Mouse (Mus musculus): ENCODE data around the gene Padi1.

Gene Padi1

GRCm38 (mm10) chr4:140776623-140777022 is 69.0 kb downstream of the Padi1 start:
- no peak for DNase-seq

DNA sequence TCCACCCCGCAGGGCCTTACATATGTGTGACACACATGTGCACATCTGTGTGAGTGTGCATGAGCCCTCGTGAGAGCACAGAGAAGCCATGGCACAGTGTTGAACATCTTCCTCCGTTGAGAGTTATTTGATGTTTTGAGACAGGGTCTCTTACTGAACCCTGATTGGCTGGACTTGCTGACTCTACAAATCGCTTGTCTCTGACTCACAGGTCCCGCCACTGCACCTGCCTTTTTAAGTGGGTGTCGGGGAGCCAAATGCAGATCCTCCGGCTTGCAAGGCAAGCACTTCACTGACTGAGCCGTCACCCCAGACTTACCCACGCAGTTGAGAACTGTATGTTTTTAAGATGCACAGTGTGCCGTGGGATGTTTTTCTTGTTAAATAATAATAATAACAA is 69.7 kb downstream of the Padi1 start:
- DNase-seq = no peak

- DNase-seq = no peak
These were observed 70.7 kb downstream of the Padi1 start for GRCm38 (mm10) chr4:140774893-140775292.

DNA sequence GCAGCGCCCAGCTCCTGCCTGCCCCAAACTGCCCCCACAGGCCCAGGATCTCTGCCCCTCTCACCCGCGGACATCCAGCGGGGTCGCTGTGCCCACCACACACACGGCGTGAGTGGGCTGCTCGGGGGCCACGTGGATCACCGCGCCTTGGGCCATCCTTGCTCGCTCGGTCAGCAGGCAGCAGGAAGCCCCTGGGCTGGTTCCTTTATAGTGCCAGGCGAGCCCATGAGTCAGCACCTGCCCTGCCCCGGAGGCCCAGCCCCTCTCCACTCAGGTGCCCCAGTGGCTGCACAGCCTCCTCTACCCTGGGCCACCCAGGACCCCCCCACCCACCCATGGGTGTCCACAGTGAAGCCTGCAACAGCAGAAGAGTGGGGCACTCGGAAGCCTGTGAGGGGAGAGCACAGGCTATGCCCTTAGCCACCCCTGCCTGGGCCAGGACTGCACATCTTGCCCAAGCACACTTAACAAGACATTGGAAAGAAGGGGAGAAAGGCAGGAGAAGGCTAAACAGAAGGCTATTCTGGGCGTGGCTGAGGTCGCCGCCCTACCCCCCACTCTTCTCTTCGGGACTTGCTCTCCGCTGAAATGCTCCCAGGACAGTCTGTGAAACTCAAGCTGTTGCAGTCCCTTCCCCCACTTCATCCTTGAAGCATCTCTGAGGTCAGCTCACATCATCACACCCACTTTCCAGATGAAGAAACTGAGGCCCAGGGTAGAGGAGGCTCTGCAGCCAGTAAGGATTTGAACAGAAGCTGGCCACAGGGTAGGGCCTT is 71.4 kb downstream of the Padi1 start, which contains the start of gene Padi4:
Gene Padi4 (minus strand): TSS at position 212 of the 776 bp plus-strand sequence.
- DNase-seq = no peak

GRCm38 (mm10) chr4:140771091-140771490 is 74.5 kb downstream of the Padi1 start:
- DNase-seq = no peak

DNA sequence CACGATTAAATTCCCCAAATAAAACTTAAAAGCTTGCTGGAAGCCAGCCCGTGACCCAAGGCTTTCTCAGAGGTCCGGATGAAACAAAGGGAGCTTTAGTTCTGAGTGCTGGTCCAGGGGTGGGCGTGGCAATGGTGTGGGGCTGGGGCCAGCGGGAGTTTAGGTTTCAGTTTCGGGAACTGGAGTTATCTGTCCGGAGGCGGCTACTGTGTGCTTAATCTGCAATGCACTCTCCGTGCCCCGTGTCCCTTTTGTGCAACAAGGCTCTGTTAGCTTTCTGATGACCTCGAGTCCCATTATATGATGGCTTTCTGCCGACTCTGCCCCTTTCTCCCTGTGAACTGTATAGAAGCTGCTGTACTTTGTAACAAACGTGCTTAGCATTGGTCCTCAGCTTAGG is 75.1 kb downstream of the Padi1 start:
- DNase-seq = no peak

- no peak for DNase-seq
These were observed 76.6 kb downstream of the Padi1 start for GRCm38 (mm10) chr4:140768973-140769372.

DNA sequence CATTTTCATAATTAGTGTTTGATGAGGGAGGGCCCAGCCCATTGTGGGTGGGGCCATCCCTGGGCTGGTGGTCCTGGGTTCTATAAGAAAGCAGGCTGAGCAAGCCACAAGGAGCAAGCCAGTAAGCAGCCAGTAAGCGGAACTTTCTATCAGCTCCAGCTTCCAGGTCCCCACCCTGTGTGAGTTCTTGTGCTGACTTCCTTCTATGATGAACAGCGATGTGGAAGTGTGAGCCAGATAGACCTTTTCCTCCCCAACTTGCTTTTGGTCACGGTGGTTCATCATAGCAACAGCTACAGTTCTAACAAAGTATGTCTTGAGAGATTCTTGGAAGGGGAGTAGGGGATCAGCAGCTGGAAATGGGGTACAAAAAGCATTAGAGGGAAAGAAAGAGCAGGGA is 79.6 kb downstream of the Padi1 start:
- DNase-seq = no peak

DNA sequence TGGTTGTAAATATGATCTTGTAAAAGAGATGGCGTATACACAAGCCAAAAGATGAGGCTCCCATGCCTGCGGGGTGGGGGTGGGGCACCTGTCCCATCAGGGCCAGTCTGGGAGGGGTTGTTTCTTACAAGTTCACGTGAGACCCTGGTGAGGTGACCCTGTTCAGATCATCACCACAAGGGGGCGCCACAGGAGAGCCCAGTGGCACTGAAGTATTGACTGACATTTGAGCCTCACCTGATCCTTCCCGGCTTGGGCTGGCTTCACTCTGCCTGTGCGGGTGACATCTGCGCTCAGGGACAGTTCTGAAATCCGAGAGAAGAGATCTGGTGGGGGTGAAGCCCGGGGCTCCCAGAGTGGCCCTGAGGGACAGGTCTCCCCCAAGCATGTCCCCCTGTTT is 82.4 kb downstream of the Padi1 start:
- DNase-seq = no peak

All from layer of hippocampus, adult 9-11 months (tissue).